Mouse (Mus musculus): Measurements from ENCODE around the gene Zfp341. TPM values are rescaled to one million over a fixed set of nuclear protein-coding genes. Genes with fewer than 3 reads are reported as not detected.
A peak's percentile ranks its signal among the peaks of the same experiment; 100 is the strongest.

The Zfp341 gene
- polyA plus RNA-seq, 1 experiment from 2014 or later: 0.44 TPM

DNA sequence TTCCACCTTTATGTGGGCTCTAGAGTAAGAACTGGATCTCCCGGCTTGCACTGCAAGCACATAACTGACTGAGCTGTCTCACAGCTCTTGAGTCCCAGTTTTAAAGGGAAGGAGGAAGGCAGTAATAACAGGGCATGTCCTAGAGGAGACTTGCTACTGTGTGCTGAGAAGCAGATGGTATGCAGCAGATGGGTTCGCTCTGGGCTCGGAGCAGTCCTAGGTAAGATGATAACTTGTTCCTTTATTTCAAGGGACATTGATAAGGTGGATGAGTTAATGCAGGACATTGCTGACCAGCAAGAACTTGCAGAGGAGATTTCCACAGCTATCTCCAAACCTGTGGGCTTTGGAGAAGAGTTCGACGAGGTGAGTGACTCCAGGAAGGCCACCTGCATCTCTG is 77.9 kb downstream of the Zfp341 start:
- H3K4me2 ChIP-seq (replicated peaks; ENCODE audit: low read depth): no peak overlapping the region
- H3K27me3 ChIP-seq (replicated peaks; ENCODE audit: control insufficient read depth, insufficient read depth, low read length): no peaks in the 10 kb centered on the region
- WGBS: 90% methylated on average over 5 of the region's 5 CpGs
- TF ChIP-seq CTCF (IDR thresholded peaks at IDR 0.05; ENCODE audit: low read depth): no peak
- no peak overlapping the region for H3K9ac ChIP-seq (ENCODE audit: low read depth, low read length)
- peaks cover 61% of the 10 kb centered on the region for H3K36me3 ChIP-seq (ENCODE audit: control insufficient read depth, insufficient read depth)
- no peak overlapping the region for H3K27ac ChIP-seq (ENCODE audit: low read depth, low read length)
- H3K4me3 ChIP-seq (ENCODE audit: low read depth, low read length): no peak overlapping the region
- no peak for ATAC-seq
- no peaks in the 10 kb centered on the region for H3K9me3 ChIP-seq (ENCODE audit: control insufficient read depth)
- no peaks in the 10 kb centered on the region for H3K4me1 ChIP-seq (replicated peaks; ENCODE audit: control insufficient read depth, insufficient read depth, low read length)

DNA sequence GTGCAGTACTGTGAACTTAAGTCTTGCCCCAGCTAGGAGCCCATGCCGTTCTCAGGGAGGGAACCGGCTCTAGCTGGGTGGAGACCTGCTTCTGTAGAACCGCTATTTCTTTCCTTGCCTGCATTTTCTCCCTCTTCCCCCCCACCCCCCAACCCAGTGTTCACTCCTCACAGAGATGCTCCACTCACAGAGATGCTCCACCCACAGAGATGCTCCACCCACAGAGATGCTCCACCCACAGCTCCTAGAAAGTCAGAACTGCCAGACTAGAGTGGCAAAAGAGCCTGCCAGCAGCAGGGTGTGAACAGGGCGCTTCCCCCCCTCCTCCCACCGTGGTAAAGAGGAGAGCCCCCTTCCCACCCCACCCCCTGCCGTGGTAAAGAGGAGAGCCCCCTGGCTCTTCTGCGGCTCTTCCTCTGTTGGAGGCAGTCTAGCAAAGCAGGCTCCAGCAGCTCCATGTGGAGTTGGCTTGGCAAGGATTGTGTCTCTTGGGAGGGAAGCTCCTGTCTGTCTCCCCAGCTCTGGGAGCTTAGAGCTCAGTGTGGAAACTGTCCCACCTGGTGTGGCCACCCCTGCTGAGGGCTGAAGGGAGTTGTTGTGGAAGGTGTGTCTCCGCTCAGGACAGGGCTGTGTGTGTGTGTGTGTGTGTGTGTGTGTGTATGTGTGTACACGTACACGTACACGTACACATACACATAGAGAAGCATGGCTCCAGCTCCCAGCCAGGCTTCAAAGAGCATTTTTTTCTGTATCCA is 80.3 kb downstream of the Zfp341 start:
- Histone ChIP-seq H3K27ac (ENCODE audit: low read depth, low read length) (no peak overlapping the region), H3K9me3 (ENCODE audit: control insufficient read depth) (no peaks in the 10 kb centered on the region), H3K9ac (ENCODE audit: low read depth, low read length) (no peak overlapping the region), H3K4me3 (ENCODE audit: low read depth, low read length) (no peak overlapping the region), H3K27me3 (replicated peaks; ENCODE audit: control insufficient read depth, insufficient read depth, low read length) (no peaks in the 10 kb centered on the region), H3K4me1 (replicated peaks; ENCODE audit: control insufficient read depth, insufficient read depth, low read length) (no peaks in the 10 kb centered on the region), H3K36me3 (ENCODE audit: control insufficient read depth, insufficient read depth) (peaks cover 67% of the 10 kb centered on the region), H3K4me2 (replicated peaks; ENCODE audit: low read depth) (no peak overlapping the region)
- WGBS: 75% methylated on average over 11 of the region's 11 CpGs
- TF ChIP-seq CTCF (IDR thresholded peaks at IDR 0.05; ENCODE audit: low read depth): no peak
- 0 out of 2 replicates have a peak, but pooled peaks have one; percentile 6 for ATAC-seq

DNA sequence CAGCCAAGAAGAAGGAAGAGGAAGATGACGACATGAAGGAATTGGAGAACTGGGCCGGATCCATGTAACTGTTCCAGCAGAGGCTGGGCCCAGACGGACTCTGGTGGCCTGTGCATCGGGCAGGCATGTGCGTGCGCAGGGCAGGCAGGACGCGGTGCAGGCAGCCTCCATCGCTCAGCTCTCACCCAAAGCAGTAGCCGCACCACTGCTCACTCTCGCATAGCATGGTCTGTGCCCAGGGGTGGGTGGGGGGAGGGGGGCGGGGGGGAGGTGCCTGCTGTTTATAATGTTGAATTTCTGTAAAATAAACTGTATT is 80.8 kb downstream of the Zfp341 start:
- Histone ChIP-seq H3K4me2 (replicated peaks; ENCODE audit: low read depth) (no peak overlapping the region), H3K4me3 (ENCODE audit: low read depth, low read length) (no peak overlapping the region), H3K27me3 (replicated peaks; ENCODE audit: control insufficient read depth, insufficient read depth, low read length) (no peaks in the 10 kb centered on the region), H3K9me3 (ENCODE audit: control insufficient read depth) (no peaks in the 10 kb centered on the region), H3K9ac (ENCODE audit: low read depth, low read length) (no peak overlapping the region), H3K27ac (ENCODE audit: low read depth, low read length) (no peak overlapping the region), H3K36me3 (ENCODE audit: control insufficient read depth, insufficient read depth) (peaks cover 67% of the 10 kb centered on the region), H3K4me1 (replicated peaks; ENCODE audit: control insufficient read depth, insufficient read depth, low read length) (no peaks in the 10 kb centered on the region)
- peak; percentile 32; the same call in 1 of the 2 replicates for ATAC-seq
- TF ChIP-seq CTCF (IDR thresholded peaks at IDR 0.05; ENCODE audit: low read depth): no peak
- whole genome bisulfite sequencing: 61% methylated on average over 12 of the region's 12 CpGs

DNA sequence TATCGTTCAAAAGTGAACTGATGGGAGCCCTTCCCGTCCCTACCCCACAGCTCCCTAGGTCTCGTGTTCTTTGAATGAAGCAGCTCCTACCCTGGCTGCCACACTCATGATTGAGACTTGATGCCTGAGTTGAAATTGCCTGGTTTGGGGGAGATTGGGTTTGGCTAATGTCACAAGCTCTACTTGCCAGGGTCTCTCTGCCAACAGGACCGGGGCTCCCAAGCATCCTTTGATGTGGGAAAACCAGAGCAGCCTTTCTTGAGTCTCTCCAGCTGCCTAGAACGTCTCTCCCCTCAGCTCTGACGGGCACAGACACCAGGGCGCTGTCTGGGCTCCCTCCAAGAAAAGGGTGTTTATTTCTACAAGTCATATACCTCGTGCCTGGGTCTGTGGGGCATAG is 82.6 kb downstream of the Zfp341 start:
- 72% methylated on average over 8 of the region's 8 CpGs for WGBS
- H3K4me3 ChIP-seq (ENCODE audit: low read depth, low read length): no peak overlapping the region
- H3K9ac ChIP-seq (ENCODE audit: low read depth, low read length): no peak overlapping the region

More for the DNA sequence above, 82.6 kb downstream of the Zfp341 start:
- Histone ChIP-seq H3K4me1 (replicated peaks; ENCODE audit: control insufficient read depth, insufficient read depth, low read length) (no peaks in the 10 kb centered on the region), H3K4me2 (replicated peaks; ENCODE audit: low read depth) (no peak overlapping the region), H3K9me3 (ENCODE audit: control insufficient read depth) (no peaks in the 10 kb centered on the region), H3K36me3 (ENCODE audit: control insufficient read depth, insufficient read depth) (peaks cover 52% of the 10 kb centered on the region), H3K27ac (ENCODE audit: low read depth, low read length) (no peak overlapping the region), H3K27me3 (replicated peaks; ENCODE audit: control insufficient read depth, insufficient read depth, low read length) (no peaks in the 10 kb centered on the region)
- ATAC-seq: no peak
- TF ChIP-seq CTCF (IDR thresholded peaks at IDR 0.05; ENCODE audit: low read depth): no peak

Other genes starting within 250 kb of the Zfp341 start
- gene Cdk5rap1, start 240.3 kb upstream of the Zfp341 start, polyA plus RNA-seq (2015; fragmentation: Nextera tagmentation; extraction: Ambion mirVana): 4.3 and 13.9 TPM in 2 replicates
- 4.9 and 7.7 TPM in 2 replicates for gene Snta1, start 205.2 kb upstream of the Zfp341 start, polyA plus RNA-seq (2015; fragmentation: Nextera tagmentation; extraction: Ambion mirVana)
- gene Cbfa2t2, start 176.8 kb upstream of the Zfp341 start, polyA plus RNA-seq (2015; fragmentation: Nextera tagmentation; extraction: Ambion mirVana): 7.8 and 9.1 TPM in 2 replicates
- 1.6 and 2.2 TPM in 2 replicates for gene 1700003F12Rik, start 66.2 kb upstream of the Zfp341 start, polyA plus RNA-seq (2015; fragmentation: Nextera tagmentation; extraction: Ambion mirVana)
- gene Actl10, start 61.5 kb upstream of the Zfp341 start, polyA plus RNA-seq (2015; fragmentation: Nextera tagmentation; extraction: Ambion mirVana): not detected in 2 replicates
- gene Necab3, start 54.4 kb upstream of the Zfp341 start, polyA plus RNA-seq (2015; fragmentation: Nextera tagmentation; extraction: Ambion mirVana): 0.29 and 0.58 TPM in 2 replicates
- gene E2f1, start 43.4 kb upstream of the Zfp341 start, polyA plus RNA-seq (2015; fragmentation: Nextera tagmentation; extraction: Ambion mirVana): 5.5 and 5.9 TPM in 2 replicates
- gene Pxmp4, start 9.6 kb upstream of the Zfp341 start, polyA plus RNA-seq (2015; fragmentation: Nextera tagmentation; extraction: Ambion mirVana): 62.5 and 66.6 TPM in 2 replicates
- gene 4930519P11Rik, start 140 bp downstream of the Zfp341 start, polyA plus RNA-seq (2015; fragmentation: Nextera tagmentation; extraction: Ambion mirVana): 0.26 TPM in 1 of 2 replicates, not detected in the other
- 60.8 and 62.4 TPM in 2 replicates for gene Chmp4b, start 38.4 kb downstream of the Zfp341 start, polyA plus RNA-seq (2015; fragmentation: Nextera tagmentation; extraction: Ambion mirVana)
- gene Gm14214, start 156.7 kb downstream of the Zfp341 start, polyA plus RNA-seq (2015; fragmentation: Nextera tagmentation; extraction: Ambion mirVana): not detected in 2 replicates
- 20.1 and 20.5 TPM in 2 replicates for gene Raly, start 177.8 kb downstream of the Zfp341 start, polyA plus RNA-seq (2015; fragmentation: Nextera tagmentation; extraction: Ambion mirVana)
- 0.18 TPM in 1 of 2 replicates, not detected in the other for gene a, start 178.1 kb downstream of the Zfp341 start, polyA plus RNA-seq (2015; fragmentation: Nextera tagmentation; extraction: Ambion mirVana)